Mouse (Mus musculus) cerebellum, postnatal 10 days (tissue): ENCODE results near the gene Cib3.

Experiments used
- DNase-seq, 2 experiments: peaks; one replicate each; pipeline ENCODE4 v3.0.0; 2021; ENCODE audit warnings: mixed read lengths in 2 of 2

The Cib3 gene

GRCm38 (mm10) chr8:72212751-72213150 is at the start of gene Cib3:
Gene Cib3, minus strand, starts transcription at chr8:72212837.
- no peak for DNase-seq

- DNase-seq = peak; percentile 32 to 35
Observed at GRCm38 (mm10) chr8:72261872-72262271, 49.2 kb upstream of the Cib3 start.

DNA sequence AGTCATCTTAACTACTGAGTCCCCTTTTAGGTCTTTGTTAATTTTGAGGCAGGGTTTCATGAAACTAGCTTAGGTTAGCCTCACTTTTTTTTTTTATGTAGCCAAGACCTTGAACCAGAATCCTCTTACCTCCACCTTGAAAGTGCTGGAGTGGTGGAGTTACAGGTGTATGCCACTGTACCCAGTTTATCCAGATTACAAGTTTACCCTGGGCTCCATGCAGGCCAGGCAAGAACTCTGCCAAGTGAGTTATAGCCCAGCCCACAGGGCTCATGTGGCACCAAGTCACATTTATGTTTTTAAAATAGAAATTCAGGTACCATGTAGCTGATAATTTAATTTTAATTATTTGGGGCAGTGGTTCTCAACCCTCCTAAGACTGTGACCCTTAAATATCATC is 48.8 kb upstream of the Cib3 start:
- DNase-seq = no peak

DNA sequence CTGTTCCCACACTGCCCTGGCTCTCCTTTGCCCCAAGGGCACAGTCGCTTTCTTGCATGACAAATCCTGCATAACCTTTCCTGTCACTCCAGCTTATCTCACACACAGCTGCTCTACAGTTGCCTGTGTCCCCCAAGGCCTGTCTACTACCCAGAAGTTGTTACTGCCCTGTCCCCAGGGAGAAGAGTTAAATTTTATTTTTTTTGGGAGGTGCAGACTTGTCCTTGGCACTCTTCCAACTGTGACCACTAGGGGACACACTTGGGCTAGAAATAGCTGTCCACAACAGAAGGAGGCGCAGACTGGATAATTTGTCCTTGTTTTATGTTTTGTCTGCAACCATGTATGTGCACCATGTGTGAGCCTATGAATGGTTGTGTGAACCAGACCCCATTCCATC is 48.4 kb upstream of the Cib3 start:
- DNase-seq = peak; percentile 68 to 79

DNA sequence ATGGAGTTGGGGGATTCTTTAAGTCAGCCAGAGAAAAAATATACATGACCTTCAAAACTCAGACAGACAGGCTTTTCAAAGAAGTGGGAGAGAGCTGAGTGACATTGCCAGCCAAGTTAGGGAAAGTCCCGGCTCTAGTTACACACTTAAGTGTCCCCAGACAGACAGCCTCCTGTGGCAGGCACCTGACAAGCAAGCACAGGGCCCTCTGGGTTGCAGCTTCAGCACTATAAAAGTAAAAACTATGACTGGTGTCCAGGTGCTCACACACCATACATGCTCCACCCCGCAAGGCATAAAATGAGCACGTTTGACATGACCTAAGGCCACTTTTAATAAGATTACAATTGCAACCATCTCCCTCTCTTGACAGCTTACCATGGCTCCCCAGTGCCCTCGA is 47.9 kb upstream of the Cib3 start:
- no peak for DNase-seq

GRCm38 (mm10) chr8:72259862-72260261 is 47.2 kb upstream of the Cib3 start:
- DNase-seq = no peak

GRCm38 (mm10) chr8:72257902-72258238 is 45.2 kb upstream of the Cib3 start:
- DNase-seq = no peak

GRCm38 (mm10) chr8:72257171-72257901 is 44.7 kb upstream of the Cib3 start:
- DNase-seq = peak; percentile 69 to 70

DNA sequence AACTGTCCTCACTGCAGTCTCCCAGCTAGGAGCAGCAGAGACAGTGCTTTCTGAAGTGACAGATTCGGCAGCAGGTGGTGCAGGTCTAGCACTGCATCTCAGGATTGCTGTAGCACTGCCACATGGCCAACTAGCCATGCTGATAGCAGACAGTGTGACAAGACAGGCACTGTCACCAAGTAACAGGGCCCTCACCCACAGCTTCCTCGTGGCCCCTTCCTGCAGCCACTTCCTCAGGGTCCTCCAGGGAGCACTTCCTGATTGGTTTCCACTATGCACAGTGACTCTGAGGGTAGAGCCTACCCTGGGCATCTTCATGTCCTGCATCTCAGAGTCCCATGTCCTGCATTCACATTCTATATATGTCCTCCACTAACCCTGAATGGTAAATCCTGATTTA is 32.0 kb upstream of the Cib3 start:
- DNase-seq = no peak

DNA sequence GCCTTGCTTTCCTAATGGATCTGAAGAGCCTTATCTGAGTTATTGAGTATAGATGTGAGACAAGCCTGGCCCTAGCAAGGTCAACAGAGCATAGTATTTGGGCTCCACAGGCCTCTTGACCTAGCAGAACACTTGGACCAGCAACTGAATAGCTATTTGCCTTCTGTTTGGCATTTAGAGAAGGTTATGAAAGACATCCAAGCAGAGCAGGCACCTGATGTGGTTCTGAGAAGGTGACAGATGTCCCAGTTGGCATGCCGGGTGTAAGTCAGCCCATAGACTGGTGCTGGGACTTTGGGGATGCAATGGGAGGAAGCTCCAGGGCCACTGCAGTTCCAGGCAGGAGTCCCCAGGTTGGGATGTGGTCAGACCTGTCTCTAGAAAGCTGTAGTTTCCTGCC is 29.6 kb upstream of the Cib3 start:
- DNase-seq = no peak

GRCm38 (mm10) chr8:72240951-72241350 is 28.3 kb upstream of the Cib3 start:
- DNase-seq = peak; percentile 40 to 44

GRCm38 (mm10) chr8:72240403-72240763 is 27.7 kb upstream of the Cib3 start:
- no peak for DNase-seq

DNA sequence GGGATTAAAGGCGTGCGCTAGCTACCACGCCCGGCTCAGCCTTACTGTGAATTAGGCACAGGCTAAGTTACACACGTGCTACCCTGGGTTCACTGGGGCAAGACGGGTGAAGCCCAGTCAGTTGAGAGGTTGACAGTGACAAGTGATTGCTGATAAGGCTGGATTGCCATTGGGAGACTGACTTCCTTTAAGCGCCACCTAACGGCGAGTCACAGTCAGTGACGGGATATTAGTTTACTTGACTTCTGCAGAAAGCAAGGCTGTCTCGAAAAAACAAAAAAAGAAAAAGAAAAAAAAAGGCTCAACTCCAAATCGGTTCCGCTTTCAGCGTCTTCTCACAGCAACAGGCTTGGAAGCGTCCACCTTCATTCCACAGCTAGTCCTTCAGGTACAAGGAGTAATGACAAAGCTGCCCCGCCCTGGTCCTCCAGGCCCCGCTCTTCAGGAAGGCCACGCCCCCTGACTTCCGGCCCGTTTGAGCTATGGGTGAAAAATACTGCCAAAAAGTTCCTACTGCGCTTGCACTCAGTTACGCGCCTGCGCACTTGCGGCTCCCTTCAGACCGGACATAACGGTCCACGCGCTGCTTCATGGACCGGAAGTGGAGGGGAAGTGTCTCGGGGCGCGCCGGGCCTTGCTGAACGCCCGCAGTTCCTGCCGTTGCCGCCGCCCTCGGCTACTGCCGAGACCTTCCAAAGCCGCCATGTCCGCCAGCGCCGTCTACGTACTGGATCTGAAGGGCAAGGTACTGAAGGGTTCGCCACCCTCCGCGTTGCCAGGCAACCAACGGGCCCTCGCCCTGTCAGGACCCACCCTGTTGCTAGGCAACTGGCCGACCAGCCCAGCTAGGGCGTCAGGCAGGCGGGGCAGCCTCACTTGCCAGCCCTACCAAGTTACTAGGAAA is 27.1 kb upstream of the Cib3 start, which contains the start of gene Ap1m1:
TSS of gene Ap1m1 (plus strand) at position 520 of the 904 bp plus-strand sequence.
- DNase-seq = peak; percentile 99

DNA sequence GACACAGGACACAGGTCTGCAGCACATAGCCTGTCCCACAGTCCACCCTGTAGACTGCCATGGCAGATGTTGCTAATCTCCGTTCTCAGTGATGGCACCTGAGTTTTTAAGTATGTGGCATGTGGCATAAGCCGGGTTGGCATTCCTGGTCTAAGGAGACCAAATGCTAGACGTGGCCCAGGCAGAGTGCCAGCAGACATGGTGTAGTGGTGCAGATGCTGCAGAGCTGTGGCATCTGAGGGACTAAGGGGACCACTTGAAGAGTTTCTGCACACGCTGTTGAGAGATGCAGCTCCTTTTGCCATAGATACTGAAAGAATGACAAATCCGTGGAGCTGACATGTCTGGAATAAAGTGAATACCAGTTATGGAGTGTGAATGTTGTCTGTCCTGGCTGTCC is 10.0 kb upstream of the Cib3 start:
- peak in 1 of 2 experiments; percentile 33 for DNase-seq

DNA sequence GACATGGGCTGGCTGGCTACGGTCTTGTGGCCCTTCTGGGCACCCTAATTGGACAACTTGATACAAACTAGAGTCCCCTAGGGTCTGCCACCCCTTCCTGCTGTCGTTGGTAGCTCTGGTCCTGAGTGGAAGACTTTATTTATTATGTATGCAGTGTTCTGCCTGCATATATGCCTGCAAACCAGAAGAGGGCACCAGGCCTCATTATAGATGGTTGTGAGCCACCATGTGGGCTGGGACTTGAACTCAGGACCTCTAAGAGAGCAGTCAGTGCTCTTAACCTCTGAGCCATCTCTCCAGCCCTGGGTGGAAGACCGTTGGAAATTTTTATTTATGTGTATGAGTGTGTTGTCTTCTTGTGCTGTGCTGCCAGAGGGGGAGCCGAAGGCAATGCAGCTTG is 8.1 kb upstream of the Cib3 start:
- no peak for DNase-seq

DNA sequence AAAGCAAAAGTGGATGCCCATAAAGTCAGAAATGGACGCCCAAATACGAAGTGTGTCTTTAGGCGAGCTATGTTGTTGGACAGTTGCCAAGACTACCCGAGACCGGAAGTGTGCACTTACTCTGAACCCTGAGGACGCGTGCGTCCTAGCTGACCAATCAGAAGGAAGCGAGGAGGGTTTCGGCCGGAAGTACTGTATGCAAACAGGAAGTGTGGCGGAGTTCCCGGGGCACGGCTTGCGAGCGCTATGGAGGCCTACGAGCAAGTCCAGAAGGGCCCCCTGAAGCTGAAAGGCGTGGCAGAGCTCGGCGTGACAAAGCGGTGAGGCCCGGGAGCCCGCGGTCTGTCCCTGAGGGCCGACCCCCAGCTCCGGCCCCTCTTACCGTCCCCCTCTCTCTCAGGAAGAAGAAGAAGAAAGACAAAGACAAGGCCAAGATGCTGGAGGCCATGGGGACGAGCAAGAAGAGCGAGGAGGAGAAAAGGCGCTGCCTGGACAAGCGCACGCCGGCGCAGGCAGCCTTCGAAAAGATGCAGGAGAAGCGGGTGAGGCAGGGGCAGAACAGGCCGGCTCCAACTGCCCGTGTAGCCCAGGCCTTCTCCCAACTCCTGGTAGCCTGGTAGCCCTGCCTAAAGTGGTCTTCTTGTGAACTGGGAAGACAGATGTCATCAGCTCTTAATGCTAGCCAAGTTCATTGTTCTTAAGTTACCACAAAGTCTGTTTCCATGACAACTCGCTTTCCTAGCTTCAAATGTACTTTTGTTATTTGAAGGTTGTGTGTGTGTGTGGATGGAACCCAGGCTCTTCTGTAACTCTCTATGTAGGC is 7.1 kb upstream of the Cib3 start, which contains the start of gene Fam32a:
TSS of gene Fam32a (plus strand) at position 190 of the 823 bp plus-strand sequence.
- peak; percentile 93 for DNase-seq

DNA sequence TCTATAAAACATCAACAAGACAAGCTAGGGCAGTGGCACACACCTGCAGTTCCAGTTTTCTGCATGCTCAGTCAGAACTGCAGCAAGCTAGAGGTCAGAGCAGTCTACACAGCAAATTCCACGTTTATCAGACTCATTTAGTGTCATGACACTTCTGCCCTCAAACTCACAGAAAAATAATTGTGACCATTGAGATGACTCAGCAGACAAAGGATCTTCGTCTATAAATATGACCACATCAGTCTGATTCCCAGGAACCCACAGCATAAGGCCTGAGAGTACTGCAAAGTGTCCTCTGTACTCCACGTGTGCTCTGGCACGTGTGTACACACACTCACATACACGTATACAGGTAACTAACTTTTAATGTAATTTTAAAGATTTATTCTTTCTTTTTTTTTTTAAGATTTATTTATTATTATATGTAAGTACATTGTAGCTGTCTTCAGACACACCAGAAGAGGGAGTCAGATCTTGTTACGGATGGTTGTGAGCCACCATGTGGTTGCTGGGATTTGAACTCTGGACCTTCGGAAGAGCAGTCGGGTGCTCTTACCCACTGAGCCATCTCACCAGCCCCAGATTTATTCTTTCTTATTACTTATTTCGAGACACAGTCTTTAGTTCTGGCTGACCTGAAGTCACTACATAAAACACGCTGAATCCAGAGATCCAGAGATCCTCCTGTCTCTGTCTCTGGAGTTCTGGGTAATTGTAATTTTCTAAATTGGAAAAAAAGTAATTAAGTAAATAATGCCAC is 6.3 kb upstream of the Cib3 start:
- DNase-seq = no peak

DNA sequence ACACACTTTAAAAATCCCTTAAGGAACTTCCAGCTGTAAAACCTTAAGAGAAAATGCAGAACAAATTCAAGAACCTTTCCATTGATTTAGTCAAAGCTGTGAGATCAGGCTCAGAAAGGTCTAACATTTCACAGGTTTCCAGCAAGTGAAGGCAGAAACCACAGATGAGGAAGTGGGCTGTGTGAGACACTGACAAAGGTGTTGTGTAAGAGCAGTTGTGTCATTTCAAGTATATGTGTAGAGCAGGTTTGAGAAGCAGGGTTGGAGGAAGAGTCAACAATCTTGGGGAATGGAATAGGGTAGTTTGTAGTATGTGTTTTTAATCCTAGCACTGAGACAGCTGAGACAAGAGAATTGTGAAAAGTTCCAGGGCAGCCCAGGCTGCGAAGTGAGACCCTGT is 3.2 kb upstream of the Cib3 start:
- DNase-seq = no peak

DNA sequence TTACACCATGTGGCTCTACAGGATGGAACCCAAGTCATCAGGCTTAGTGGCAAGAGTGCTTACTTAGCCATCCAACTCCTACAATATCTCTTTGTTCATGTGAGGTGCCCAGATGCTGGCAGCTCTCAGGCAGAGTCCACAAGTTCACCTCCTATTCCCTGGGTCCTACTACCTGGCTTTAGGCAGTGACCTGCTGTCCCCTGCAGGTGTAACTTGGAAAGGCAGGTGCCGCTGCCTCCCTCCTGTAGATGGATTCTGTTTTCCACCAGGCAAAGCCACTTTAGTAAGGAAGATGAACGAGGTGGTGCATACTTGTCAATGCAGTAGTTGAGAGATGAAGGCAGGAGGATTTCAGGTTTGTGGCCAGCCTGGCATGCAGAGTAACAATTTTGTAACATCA is 2.4 kb upstream of the Cib3 start:
- no peak for DNase-seq

DNA sequence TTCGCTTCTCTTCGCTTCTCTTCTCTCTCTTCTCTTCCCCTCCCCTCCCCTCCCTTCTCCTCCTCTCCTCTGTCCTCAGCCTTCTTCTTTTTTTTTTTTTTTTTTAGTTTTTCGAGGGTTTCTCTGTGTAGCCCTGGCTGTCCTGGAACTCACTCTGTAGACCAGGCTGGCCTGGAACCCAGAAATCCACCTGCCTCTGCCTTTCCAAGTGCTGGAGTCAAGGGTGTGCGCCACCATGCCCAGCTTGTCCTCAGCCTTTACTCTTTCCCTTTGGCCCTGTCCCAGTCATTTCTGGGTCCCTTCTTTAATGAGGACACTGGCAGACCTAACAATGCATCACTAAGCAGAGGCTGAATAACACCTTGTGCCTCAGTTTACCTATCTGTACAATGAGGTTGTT is 899 bp upstream of the Cib3 start, which contains the start of gene Gm11034:
TSS of gene Gm11034 (minus strand) at position 101 of the 400 bp plus-strand sequence.
- DNase-seq = no peak

DNA sequence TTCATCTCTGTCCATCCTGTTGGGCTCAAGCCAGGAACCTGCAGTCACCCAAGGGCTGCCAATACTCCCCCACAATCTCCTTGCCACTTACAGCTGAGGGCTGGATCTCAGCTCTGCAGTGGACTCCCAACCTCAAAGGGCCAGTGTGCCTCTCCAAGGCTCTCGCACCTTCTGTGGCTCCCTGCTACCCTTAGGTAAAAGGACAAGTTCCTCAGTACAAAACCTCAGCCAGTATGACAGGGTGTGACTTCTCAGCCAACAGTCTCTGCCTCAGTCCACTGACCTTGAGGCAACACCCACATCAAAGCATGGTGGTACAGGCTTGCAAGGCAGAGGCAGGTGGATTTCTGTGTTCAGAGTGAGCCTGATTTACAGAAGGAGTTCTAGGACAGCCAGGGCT is 791 bp downstream of the Cib3 start:
- DNase-seq = peak in 1 of 2 experiments; percentile 15

- DNase-seq = no peak
Observed at GRCm38 (mm10) chr8:72210710-72211109, 1.9 kb downstream of the Cib3 start.
